Mouse (Mus musculus): ENCODE data around the gene Ptprc.

DNA sequence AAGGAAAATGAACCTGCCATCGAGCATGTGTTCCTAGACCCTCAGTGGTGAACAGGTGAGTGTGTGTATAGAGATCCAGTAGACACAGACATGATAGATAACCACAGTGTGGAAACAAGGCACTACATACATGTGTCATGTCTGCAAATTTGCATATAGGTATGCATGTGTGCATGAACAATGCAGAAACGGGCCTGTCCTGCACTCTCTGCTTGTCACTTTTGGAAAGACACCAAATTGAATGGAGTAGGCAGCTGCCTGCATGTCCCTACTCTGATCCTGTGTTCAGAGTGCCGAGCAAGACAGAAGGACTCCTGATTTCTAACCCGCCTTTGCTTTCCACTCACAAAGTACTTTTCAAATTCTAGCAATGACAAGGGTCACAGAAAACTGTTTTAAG, 3.4 kb downstream of the Ptprc start:
- TF ChIP-seq SIN3A (IDR thresholded peaks at IDR 0.05; ENCODE audit: low read length) (no peak), MYC (IDR thresholded peaks at IDR 0.05; ENCODE audit: low read depth, low read length) (no peak), POLR2A (IDR thresholded peaks at IDR 0.05; ENCODE audit: low read depth, low read length) (no peak), CTCF (conservative IDR thresholded peaks at IDR 0.05 in 1 of 2, IDR thresholded peaks at IDR 0.05 in 1 of 2; ENCODE audit: low read depth in 2 of 2, low read length in 2 of 2) (no peak)

Measured in CH12.LX (cell line).